Mouse (Mus musculus) right cerebral cortex, adult 2 months (tissue): ENCODE results near the gene Tef.
A peak's percentile ranks its signal among the peaks of the same experiment; 100 is the strongest.

ENCODE experiments used
- DNase-seq, 2 experiments: peaks; one replicate each; pipeline ENCODE4 v3.0.0; 2021 to 2022; ENCODE audit warnings: low spot score in 2 of 2

Gene Tef

DNA sequence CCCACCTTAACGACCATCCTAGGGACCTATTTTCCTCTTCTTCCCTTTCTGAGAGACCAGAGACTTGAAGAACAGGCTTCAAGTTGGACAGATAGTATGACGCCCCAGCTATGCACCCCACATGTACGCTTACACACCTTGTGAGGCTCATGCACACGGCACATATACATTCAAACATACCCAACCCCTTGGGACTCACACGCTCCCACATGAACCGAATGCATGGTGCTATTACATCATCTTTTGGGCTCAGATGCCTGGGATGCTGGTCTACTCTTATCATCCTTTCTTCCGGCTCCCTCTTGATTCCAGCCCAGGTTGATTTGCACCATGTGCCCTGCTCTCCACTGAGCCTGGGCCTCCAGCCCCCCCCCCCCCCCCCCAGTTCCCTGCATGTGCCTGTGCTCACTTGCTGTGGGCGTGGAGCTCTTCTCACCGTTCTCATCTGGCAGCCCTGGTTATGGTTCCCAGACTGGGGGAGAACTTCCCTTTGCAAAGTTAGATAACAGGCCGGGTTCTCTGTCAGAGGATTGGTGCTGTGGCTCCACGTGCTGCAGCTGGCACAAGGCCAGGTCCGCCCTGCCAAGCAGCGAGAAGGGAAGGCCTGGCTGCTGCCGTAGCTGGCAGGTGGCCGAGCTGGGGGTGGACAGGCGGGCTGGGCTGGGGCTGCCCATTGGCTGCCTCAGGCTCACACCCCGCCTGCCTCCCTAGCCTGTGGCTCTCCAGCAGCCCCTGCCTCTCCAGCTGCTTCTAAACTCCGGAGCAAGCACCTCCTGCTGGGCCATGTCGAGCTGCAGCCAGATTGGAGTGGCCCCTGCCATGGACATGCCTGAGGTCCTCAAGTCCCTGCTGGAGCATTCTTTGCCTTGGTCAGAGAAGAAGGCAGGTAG lies at the start of gene Tef:
Gene Tef (plus strand): TSS at position 421 of the 890 bp plus-strand sequence.
- peak; percentile 99 to 100 for DNase-seq

DNA sequence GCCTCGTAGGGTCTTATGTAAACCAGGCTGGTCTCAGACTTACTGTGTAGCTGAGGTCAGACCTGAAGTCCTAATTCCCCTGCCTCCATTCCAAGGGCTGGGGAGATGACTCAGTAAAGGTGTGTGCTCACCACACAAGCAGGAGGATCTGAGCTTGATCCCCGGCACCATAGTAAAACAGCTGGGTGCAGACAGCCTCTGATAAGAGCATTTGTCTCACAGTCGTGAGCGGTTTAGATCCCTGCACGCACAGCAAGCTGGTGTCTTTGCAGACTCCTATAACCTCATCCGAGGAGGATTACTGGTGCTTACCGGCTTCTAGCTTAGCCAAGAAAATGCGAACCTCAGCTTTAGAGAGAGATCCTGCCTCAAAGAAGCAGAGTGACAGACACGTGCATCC lies 48.6 kb upstream of the Tef start:
- DNase-seq = no peak

DNA sequence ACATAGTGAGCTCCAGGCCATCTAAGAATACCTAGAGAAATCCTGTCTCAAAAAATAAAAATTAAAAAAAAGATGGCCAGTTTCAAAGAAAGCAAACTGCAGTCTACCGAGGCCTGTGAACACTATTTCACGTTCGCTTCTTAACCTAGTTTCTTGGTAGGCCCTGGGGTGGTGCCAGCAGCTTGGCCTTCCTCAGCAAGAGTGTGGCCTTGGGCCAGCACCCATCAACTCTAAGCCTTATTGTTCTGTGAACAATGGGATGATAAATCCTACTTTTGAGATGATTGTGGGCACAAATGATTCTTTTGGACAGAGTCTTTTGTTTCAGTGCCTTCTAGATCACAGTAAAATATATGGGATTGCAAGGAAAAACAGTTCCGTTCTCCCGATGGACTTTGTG lies 43.5 kb upstream of the Tef start:
- no peak for DNase-seq

DNA sequence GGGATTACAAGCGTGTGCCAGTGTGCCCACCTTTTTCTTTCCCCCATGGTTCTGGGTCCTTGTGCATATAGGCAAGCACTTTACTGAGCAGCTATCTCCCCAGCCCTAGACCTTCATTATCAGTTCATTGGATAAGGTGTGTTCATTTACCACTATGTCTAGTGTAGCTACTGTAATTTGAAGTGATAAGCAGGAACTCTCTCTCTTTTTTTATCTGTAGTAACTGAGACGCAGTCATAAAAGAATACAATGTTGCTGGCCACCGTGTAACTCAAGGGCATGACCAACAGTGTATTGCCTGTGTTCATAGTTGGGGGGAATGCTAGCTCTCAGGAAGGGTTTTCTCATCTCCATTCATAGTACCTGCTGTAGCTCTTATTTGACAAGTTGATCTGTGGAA lies 42.7 kb upstream of the Tef start:
- DNase-seq = no peak

DNA sequence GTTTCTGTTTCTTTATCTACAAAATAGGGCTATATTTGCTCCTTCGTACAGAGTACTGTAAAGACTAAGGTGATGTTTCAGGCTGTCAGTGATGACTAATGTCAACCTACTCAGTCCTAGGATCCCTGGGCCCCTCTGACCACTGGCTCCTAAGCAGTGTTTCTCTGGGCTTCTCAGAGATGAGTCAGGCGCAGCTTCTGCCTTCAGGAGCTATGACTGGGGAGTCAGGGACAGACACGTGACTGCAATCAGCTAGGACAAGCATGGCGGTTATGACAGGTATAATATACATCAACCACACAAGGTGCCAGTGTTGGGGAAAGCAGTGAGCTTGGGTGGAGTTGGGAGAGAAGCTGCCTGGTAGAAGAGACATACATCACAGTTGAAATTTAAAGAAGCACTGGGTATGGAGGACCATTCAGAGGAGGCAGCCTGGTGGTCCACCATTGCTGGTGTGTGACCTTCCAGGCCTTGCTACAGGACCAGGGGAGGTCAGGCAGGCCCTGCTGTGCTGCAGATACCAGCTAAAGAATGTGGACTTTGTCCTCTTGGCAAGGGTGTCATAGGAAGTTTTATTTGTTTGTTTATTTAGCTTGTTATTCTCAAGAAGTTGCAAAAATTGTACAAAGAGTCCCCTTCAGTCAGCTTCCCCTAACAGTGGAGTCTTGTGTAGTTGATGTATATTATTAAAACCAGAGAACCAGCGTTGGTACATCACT lies 41.7 kb upstream of the Tef start:
- no peak for DNase-seq

DNA sequence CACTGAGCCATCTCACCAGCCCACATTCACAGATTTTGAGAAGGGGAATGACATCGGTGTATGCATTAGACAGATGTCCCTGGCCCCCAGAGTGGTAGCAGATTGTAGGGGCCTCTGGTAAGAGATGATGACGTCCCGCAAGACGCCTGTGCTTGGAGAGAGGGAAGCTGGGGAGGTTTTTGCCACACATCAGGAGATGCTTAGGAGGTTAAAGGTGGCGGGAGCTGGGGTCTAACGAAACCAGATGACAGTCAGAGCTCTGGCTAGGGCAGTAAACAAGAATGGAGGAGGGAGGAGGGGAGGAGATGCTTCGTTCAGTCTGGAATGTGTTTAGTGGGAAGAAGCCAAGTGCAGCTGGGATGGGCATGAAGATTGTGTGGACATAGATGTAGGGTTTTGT lies 40.8 kb upstream of the Tef start:
- DNase-seq = no peak

DNA sequence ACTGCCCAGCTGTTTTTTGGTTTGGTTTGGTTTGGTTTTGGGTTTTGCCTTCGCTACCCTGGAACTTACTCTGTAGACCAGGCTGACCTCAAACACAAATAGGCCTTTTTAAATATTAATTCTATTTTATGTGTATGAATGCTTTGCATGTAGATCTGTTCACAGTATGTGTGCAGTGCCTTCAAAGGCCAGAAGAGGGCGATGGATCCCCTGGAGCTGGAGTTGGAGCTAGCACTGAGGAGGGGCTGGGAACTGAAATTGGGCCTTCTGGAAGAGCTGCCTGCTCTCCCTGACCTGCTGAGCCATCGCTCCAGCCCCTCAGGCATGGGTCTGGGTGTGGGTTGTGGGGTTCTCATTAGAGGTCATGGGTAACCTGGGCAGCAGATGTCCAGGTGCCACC lies 40.3 kb upstream of the Tef start:
- no peak for DNase-seq

DNA sequence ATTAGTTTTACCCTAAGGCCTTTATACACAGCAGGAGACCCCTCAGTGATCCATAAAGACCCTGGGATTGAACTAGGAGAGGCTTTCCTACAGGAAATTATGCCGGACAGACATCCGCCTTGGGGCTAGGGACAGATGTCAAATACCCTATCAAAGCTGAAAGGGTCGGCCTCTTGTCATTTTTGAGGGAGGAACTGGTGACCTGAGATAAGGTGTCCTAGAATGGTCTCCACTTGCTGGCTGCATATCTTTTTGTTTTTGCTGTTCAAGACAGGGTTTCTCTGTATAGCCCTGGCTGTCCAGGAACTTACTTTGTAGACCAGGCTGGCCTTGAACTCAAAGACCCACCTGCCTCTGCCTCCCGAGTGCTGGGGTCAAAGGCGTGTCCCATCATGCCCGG lies 37.6 kb upstream of the Tef start:
- DNase-seq = no peak

DNA sequence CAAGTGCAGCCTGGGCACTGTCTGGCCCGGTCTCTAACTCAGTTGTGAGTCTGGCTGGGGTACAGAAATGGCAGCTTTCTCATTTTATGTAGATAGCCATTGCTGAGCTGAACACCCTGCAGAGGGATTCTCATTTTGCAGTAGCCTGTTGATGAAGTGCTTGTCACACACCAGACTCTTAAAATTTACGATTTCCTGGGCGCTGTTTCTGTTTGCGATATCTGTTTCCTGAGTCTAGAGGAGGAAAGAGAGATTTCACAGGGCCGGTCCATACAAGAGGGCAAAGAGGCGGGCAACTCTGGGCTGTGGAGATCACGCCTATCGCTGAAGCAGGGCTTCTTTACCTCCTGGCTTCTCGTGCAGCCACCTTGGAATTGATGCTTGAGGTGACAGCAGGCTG lies 36.6 kb upstream of the Tef start:
- DNase-seq = no peak

DNA sequence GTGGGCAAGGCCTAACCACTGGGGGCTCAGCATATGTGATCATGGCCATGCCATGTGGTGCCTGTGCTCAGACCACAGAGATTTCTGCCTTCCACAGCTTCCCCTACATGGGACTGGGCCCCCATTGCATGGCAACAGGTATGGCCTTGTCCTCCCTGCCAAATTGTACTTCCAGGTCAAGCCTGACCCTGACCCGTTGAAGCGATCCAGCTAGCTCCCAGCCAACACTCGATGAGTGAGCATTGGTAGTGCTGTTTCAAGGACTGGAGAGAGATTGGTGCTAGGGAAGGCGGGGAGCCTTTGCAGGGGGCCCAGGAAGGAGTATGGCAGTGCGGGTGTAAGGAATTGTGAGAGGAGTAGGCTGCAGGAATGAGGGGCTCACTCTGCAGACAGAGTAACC lies 35.8 kb upstream of the Tef start:
- no peak for DNase-seq

DNA sequence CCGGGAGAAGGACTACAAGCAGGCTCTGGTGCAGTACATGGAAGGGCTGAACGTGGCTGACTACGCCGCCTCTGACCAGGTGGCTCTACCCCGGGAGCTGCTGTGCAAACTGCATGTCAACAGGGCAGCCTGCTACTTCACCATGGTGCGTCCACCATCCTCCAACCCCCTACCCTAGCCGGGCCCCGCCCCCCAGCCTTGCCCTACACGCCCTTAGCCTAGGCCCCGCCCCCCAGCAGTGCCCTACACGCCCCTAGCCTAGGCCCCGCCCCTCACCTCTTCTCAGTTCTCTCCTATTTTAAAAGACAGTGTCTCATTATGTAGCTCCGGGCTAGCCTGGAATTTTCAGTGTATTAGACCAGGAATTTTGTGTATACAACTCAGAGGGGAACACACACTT lies 33.2 kb upstream of the Tef start:
- no peak for DNase-seq

DNA sequence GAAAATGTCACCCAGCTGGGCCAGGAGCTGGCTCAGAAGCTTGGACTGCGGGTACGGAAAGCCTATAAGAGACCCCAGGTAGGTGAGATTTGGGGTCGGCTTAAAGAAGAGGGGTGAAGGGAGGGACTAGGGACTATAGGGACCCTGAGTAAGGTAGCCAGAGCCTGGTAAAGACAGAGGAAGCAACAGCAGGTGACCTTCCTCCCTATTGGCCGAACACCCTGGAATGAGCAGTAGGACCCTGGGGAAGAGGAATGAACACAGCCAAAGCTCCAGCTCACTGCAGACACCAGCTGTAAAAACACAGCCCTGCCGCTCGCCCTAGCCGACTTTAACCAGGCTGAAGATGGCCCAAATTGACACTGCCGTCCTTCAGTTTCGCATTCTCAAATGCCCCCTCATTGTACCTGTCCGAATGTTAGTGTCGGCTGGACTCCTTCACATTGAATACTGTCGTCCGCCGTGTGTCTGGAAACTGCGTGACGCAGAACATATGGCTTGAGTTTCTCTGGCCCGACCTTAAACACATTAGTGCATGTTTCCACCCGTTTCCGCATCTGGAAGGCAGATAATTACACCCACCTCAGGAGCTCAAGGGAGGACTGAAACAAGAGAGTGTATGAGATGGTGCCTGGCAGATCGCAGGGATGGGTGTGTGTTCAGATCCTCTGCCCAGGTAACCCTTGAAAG lies 29.6 kb upstream of the Tef start:
- DNase-seq = no peak

DNA sequence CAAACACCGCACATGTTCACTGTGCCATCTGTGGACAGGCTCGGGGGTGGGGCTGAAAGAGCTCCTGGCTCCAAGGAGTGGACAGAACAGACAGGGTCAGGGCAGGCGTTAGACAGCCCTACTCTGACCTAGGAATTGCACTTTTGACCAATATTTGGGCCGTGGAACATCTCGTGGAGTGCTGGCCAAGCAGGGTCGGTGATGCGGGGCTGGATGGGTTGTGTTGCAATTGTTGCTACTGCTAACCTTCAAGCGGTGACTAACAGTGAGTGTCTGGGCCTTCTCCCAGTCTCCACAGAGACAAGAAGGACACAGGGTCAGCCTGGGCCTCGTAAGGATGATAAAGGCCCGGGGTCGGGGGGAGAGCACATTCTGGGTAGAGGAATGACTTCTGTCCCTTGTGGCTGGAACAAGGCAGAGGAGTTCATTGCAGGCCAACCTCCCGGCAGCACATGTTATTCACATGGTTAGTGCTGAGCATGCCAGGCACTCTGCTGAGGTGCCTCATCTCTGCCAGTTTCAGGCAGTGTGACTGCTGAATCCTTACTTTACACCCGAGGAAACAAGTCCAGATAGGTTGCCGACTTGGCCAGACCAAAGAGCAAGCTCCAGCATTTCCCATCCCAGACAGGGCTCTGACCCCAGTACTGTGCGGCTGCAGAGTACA lies 27.6 kb upstream of the Tef start:
- no peak for DNase-seq

DNA sequence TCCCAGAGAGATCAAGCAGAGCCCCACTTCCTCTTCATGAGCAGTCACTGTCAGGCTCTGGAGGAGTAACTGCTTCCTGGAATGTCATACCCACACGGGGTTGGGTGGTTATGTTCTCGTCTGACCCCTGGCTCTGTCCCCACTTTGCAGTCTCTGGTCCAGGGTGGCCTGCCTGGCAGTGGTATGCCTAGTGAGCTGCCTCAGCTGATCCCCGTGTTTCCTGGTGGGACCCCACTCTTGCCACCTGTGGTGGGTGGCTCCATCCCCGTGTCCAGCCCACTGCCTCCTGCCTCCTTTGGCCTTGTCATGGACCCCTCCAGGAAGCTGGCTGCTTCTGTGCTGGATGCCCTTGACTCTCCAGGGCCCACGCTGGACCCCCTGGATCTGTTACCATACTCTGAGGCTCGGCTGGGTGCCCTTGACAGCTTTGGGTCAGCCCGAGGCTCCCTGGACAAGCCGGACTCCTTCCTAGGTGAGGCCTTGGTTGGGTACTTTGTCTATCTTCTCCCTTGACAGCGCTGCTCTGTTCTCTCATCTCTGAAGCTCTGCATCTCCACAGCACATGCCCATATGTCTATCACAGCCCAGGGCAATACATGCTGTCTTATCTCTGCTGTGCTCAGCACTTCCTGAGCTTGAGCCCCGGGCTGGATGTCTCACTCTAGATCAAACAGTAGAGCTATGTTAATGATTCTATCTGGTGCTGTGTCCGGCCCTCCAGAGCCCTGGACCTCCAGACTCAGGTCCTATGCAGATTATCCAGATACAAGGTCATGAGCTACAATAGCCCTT lies 25.4 kb upstream of the Tef start:
- no peak for DNase-seq

DNA sequence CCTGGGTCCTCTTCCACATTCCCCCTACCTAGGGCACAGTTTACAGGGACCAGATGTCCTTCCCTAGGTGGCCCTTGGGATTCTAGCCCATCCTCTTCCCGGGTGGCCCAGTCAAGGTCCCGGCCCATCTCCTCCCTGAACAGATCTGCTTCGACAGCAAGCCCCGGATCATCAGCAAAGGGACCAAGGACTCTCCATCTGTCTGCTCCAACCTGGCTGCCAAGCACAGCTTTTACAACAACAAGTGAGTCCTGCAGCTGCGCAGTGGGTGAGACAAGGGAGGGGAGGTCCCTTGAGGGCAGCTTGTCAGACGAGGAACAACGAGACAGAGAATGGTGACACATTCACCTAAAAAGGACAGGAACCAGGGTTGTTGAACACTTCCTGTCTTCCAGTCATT lies 20.4 kb upstream of the Tef start:
- DNase-seq = no peak

DNA sequence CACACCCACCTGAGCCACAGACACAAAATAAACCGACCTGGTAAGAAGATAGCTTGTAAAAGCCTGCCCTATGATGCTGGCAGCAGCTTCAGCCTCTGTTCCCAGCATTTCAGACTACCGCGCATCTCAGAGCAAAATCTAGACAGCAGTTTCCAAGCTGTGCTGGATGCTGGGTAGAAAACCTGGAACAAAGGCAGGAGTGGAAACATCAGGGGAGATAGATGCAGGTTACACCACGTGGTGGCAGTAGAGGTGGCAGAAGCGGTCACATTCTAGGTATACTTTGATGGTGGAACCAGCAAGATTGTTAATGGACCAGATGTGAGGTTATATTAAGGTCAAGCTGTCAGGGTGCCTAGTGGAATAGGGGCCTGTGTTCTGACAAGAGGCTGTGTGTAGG lies 17.5 kb upstream of the Tef start:
- DNase-seq = no peak

DNA sequence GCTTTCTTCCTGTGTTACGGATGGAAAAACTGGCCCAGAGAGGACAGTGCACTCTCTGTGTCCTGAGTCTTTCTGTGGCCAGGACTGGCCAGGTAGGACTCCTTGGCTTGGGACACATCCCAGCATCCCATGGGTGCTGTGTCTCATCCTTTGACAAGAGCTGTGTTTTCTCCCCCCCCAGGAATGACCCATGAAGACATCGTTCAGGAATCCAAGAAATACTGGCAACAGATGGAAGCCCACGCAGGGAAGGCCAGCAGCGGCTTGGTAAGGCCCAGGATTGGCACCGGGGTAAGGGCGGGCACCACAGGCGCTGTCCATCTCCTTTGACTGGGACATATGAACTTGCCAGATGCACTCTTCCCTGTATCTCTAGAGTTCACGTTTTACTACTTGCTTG lies 16.5 kb upstream of the Tef start:
- no peak for DNase-seq

DNA sequence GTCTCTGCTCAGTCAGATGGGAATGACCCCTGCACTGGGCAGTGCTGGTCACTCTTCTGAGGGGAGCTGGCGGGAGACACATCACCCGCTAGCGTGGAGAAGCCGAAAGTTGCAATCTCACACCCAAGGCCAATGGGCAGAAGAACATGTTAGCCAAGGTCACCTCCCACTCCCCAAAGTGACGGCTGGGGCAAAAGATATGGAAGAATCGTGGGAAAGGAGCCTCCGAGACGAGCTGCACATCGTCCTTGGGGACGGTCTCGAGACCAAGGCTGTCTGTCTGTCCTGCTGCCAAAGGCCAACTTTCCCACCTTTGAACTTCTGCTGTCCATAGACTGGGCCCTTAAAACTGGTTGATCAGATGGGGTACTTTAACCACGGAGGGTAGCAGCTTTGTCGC lies 14.7 kb upstream of the Tef start:
- DNase-seq = no peak

DNA sequence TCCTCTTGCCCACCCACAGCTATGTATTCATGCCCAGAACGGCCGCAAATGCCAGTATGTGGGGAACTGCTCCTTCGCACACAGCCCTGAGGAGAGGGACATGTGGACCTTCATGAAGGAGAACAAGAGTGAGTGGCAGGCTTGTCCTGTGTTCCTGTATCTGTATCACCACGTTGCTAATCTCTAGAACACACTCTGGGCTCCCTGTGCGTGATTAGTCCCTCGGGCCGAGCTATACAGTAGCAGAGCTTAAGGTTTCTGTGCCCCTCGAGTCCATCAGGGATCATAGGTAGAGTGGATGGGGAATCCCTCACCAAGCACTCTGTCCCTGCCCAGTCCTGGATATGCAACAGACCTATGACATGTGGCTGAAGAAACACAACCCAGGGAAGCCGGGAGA lies 9.8 kb upstream of the Tef start:
- no peak for DNase-seq

DNA sequence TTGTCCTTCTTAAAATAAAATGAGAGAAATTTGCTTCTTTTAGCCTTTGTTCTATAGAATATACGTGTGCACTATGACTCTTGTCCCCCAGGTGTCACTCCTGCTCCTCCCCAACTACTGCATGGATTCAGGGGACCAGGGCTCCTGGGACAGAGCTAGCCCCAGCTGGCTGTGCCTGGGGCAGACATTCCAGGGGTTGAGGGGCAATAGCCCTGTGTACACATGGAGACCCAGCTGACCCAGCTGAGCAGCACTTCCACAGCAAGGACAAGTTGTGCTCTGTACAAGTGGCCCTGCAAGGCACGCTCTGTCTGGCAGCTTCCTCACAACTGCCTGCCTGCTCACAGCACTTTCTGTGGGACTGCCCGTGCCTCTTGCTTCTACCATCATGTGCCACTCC lies 6.0 kb upstream of the Tef start:
- DNase-seq = no peak

DNA sequence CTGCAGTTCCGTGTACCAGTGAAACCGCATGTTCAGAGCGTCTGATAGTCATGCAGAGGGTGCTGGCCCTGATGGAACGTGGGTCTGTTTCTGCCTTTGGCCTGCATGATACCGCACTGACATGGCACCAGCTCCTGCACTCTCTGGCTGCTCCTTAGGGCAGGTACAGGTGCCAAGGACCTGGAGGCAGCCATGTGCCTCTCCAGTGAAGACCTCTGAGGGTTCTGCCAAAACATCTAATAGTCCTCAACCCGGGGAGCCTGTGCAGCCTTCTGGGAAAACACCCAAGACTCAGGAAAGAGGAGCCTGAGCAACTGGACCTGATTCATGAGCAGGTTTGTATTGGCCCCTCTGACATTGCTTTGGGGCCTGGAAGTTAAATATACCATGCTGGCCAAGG lies 4.4 kb upstream of the Tef start:
- no peak for DNase-seq
